Mouse (Mus musculus): ENCODE results near the gene Spata20.

The Spata20 gene

DNA sequence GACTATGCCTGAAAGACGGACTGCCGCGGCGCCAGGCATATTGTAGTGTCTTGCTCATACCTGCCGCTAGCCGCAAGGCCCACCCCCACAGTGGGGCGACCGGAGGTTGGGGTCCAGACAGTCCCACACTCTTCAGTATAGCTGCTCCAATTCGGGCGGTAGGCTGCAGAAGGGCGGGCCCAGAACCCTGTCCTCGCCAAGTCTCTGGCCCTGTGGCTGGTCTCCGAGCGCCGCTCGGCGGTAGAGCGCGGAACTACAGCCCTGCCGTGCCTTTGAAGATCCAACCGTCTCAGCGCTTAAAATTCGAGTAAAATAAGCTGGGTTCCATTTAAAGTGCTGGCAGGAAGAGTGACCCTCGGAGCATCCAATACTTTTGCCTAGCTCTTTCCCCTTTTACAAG, at the start of gene Spata20:
TSS of gene Spata20 (minus strand) at position 179 of the 400 bp plus-strand sequence.
- no peak within 1 kb of the TSS; the same call in 1 of the 2 replicates for H3K4me3 ChIP-seq (replicated peaks; ENCODE audit: low read length)
- TF ChIP-seq POU5F1 (IDR thresholded peaks at IDR 0.05; ENCODE audit: borderline replicate concordance, low read length) (no peak), CTCF (conservative IDR thresholded peaks at IDR 0.05; ENCODE audit: low read length) (peak; percentile 100), NANOG (IDR thresholded peaks at IDR 0.05; ENCODE audit: borderline replicate concordance, low read length) (no peak)
- H3K4me1 ChIP-seq (replicated peaks; ENCODE audit: low read depth, low read length): peaks cover 20% of the 10 kb centered on the region
- no peaks in the 10 kb centered on the region for H3K9me3 ChIP-seq (ENCODE audit: low read length)
- no peaks in the 10 kb centered on the region for H3K36me3 ChIP-seq (ENCODE audit: insufficient read depth, low read length)
- H3K27me3 ChIP-seq (ENCODE audit: insufficient read depth, low read length): peaks cover 80% of the 10 kb centered on the region

- TF ChIP-seq POU5F1 (IDR thresholded peaks at IDR 0.05; ENCODE audit: borderline replicate concordance, low read length): no peak
- TF ChIP-seq NANOG (IDR thresholded peaks at IDR 0.05; ENCODE audit: borderline replicate concordance, low read length): no peak
- no peak for TF ChIP-seq CTCF (conservative IDR thresholded peaks at IDR 0.05; ENCODE audit: low read length)
Measured at GRCm38 (mm10) chr11:94533171-94533570, 47.2 kb upstream of the Spata20 start.

GRCm38 (mm10) chr11:94528879-94529278, 42.9 kb upstream of the Spata20 start:
- Histone ChIP-seq H3K4me3 (replicated peaks; ENCODE audit: low read length) (no peak overlapping the region), H3K36me3 (ENCODE audit: insufficient read depth, low read length) (no peaks in the 10 kb centered on the region), H3K9me3 (ENCODE audit: low read length) (no peaks in the 10 kb centered on the region), H3K4me1 (replicated peaks; ENCODE audit: low read depth, low read length) (peaks cover 12% of the 10 kb centered on the region; the same call in 1 of the 2 replicates), H3K27me3 (ENCODE audit: insufficient read depth, low read length) (peaks cover 2% of the 10 kb centered on the region; the same call in 1 of the 2 replicates)
- TF ChIP-seq CTCF (conservative IDR thresholded peaks at IDR 0.05; ENCODE audit: low read length) (no peak), NANOG (IDR thresholded peaks at IDR 0.05; ENCODE audit: borderline replicate concordance, low read length) (no peak), POU5F1 (IDR thresholded peaks at IDR 0.05; ENCODE audit: borderline replicate concordance, low read length) (no peak)

More at GRCm38 (mm10) chr11:94533171-94533570, 47.2 kb upstream of the Spata20 start:
- Histone ChIP-seq H3K4me1 (replicated peaks; ENCODE audit: low read depth, low read length) (no peaks in the 10 kb centered on the region), H3K36me3 (ENCODE audit: insufficient read depth, low read length) (no peaks in the 10 kb centered on the region), H3K9me3 (ENCODE audit: low read length) (no peaks in the 10 kb centered on the region), H3K4me3 (replicated peaks; ENCODE audit: low read length) (no peak overlapping the region), H3K27me3 (ENCODE audit: insufficient read depth, low read length) (0 out of 2 replicates have a peak, but pooled peaks cover 3% of the 10 kb centered on the region)

DNA sequence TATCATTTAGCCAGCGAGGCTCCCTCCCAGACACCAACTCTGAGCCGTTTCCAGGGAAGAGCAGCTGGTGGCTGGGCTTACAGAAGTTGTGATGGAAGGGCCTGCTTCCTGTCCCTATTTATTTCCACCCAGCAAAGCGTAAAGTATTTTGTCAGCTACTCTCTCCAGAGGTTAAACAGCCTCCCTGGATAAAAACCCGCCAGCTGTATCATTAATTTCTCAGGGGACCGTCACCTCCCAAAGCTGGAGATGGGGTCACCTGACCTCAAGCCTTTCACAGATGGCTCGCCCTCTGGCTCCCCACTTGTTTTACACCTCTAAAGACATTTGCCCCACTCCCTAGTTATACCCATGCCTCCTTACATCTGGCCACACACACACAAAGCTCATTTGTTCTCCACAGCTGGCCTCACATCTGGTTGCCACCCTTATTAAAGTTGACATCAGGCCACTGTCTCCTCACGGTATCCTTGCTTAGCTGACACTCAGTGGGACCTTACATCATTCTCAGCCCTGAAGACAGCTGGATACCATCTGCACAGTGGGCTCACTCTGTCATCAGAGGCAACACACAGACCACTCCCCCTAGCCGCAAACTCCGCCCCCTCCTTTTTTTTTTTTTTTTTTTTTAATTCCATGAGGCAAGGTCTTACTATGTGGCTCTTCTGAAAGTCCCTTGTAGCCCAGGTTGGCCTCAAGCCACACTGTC, 40.3 kb upstream of the Spata20 start:
- H3K27me3 ChIP-seq (ENCODE audit: insufficient read depth, low read length): peaks cover 25% of the 10 kb centered on the region
- H3K4me3 ChIP-seq (replicated peaks; ENCODE audit: low read length): no peak overlapping the region
- no peak for TF ChIP-seq CTCF (conservative IDR thresholded peaks at IDR 0.05; ENCODE audit: low read length)
- TF ChIP-seq POU5F1 (IDR thresholded peaks at IDR 0.05; ENCODE audit: borderline replicate concordance, low read length): no peak
- TF ChIP-seq NANOG (IDR thresholded peaks at IDR 0.05; ENCODE audit: borderline replicate concordance, low read length): no peak
- no peaks in the 10 kb centered on the region for H3K9me3 ChIP-seq (ENCODE audit: low read length)
- H3K36me3 ChIP-seq (ENCODE audit: insufficient read depth, low read length): no peaks in the 10 kb centered on the region
- H3K4me1 ChIP-seq (replicated peaks; ENCODE audit: low read depth, low read length): peaks cover 20% of the 10 kb centered on the region

DNA sequence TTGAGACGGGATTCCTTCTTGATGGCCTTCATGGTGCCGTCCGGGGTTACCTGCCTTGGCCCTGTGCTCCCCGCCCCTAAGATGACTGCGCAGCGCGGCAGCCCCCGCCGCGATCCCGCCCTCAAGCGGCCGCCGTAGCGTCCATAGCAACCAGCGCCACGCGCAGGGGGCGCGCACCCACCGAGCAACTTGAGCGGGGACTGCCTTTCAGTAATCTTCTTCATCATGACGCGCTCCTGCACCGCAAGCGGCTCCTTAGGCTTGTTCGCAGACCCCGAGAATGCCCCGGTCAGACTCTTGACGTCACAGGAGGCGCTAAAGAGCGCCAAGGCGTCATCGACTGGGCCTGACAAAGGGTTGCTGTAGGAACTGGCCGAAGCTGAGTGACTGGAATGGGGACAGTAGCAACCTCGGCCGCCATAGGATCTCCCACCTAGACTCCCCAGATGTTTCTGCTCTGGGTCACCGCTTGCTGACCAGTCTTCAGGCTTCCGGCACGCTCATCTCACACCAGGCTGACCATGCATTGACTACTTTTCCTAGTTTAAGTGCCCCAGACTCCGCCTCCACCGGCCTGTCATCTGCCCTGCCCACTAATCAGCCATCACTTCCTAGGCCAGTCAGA, 35.4 kb upstream of the Spata20 start, which contains the start of gene Mycbpap:
TSS of gene Mycbpap (minus strand) at position 524 of the 625 bp plus-strand sequence.
- Histone ChIP-seq H3K4me1 (replicated peaks; ENCODE audit: low read depth, low read length) (peaks cover 22% of the 10 kb centered on the region), H3K27me3 (ENCODE audit: insufficient read depth, low read length) (peaks cover 39% of the 10 kb centered on the region), H3K4me3 (replicated peaks; ENCODE audit: low read length) (peak within 1 kb of the TSS; percentile 75), H3K9me3 (ENCODE audit: low read length) (no peaks in the 10 kb centered on the region), H3K36me3 (ENCODE audit: insufficient read depth, low read length) (no peaks in the 10 kb centered on the region)
- TF ChIP-seq POU5F1 (IDR thresholded peaks at IDR 0.05; ENCODE audit: borderline replicate concordance, low read length) (no peak), CTCF (conservative IDR thresholded peaks at IDR 0.05; ENCODE audit: low read length) (no peak), NANOG (IDR thresholded peaks at IDR 0.05; ENCODE audit: borderline replicate concordance, low read length) (no peak)

DNA sequence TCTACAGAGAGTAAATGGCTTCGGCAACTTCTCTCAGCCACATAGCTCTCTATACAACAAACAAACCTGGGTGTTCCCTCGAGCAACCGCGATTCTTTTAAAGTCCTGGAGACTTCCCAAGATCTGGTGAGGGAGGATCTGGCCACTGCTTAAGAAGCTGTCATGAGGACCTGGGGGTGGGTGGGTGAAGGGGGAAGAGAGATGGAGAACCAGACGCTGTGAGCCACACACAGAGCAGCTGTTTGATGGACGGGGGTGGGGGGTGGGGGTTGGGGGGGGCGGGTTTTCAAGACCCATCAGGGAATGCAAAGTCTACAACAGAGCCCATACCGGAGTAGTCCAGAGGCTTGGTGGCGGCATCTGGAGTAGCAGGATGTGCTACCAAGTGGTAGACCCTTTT, 27.5 kb upstream of the Spata20 start:
- no peak overlapping the region for H3K4me3 ChIP-seq (replicated peaks; ENCODE audit: low read length)
- no peaks in the 10 kb centered on the region for H3K9me3 ChIP-seq (ENCODE audit: low read length)
- TF ChIP-seq CTCF (conservative IDR thresholded peaks at IDR 0.05; ENCODE audit: low read length): no peak
- no peak for TF ChIP-seq NANOG (IDR thresholded peaks at IDR 0.05; ENCODE audit: borderline replicate concordance, low read length)
- TF ChIP-seq POU5F1 (IDR thresholded peaks at IDR 0.05; ENCODE audit: borderline replicate concordance, low read length): no peak
- H3K36me3 ChIP-seq (ENCODE audit: insufficient read depth, low read length): no peaks in the 10 kb centered on the region
- peaks cover 12% of the 10 kb centered on the region for H3K27me3 ChIP-seq (ENCODE audit: insufficient read depth, low read length)
- no peaks in the 10 kb centered on the region for H3K4me1 ChIP-seq (replicated peaks; ENCODE audit: low read depth, low read length)

DNA sequence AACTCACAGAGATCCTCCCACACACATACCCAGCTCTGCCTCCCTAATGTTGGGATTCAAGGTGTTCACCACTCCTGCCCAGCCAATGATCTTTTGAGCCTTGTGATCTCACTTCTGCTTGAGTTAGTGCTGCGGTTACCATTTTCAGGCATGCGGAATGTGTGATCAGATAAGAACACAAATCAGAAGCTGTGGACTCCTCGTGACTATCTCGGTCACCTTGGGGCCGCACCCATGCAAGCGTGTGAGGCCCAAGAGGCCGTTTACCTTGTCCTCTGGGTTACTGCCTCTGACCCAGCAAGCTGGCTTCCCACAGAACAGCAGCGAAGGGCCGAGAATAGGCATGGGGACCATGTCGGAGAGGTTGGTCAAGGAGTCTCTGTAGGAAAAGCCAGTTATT, 23.0 kb upstream of the Spata20 start:
- Histone ChIP-seq H3K36me3 (ENCODE audit: insufficient read depth, low read length) (no peaks in the 10 kb centered on the region), H3K27me3 (ENCODE audit: insufficient read depth, low read length) (peaks cover 43% of the 10 kb centered on the region), H3K4me1 (replicated peaks; ENCODE audit: low read depth, low read length) (no peaks in the 10 kb centered on the region), H3K4me3 (replicated peaks; ENCODE audit: low read length) (no peak overlapping the region), H3K9me3 (ENCODE audit: low read length) (no peaks in the 10 kb centered on the region)
- no peak for TF ChIP-seq POU5F1 (IDR thresholded peaks at IDR 0.05; ENCODE audit: borderline replicate concordance, low read length)
- TF ChIP-seq CTCF (conservative IDR thresholded peaks at IDR 0.05; ENCODE audit: low read length): no peak
- TF ChIP-seq NANOG (IDR thresholded peaks at IDR 0.05; ENCODE audit: borderline replicate concordance, low read length): no peak

DNA sequence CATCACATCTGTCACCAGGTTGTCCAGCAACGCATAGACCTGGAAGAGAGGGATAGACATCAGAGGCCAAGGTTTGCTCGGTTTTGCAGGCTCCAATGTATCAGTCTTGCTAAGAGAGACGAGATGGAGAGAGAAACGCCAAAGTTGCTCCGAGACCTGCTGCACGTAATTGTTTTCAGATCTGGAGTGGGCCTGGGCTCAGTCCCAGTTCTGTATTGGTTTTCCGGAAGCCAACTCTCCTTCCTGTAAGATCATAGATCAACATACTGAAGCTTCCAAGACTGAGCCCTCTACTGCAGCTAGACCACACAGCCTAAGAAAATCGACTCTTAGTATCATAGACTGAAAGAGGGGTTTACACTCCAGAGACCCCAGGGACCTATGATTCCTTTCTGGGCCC, 15.5 kb upstream of the Spata20 start:
- Histone ChIP-seq H3K4me3 (replicated peaks; ENCODE audit: low read length) (no peak overlapping the region), H3K9me3 (ENCODE audit: low read length) (no peaks in the 10 kb centered on the region), H3K36me3 (ENCODE audit: insufficient read depth, low read length) (no peaks in the 10 kb centered on the region), H3K4me1 (replicated peaks; ENCODE audit: low read depth, low read length) (peaks cover 31% of the 10 kb centered on the region), H3K27me3 (ENCODE audit: insufficient read depth, low read length) (peaks cover 90% of the 10 kb centered on the region)
- TF ChIP-seq NANOG (IDR thresholded peaks at IDR 0.05; ENCODE audit: borderline replicate concordance, low read length) (no peak), POU5F1 (IDR thresholded peaks at IDR 0.05; ENCODE audit: borderline replicate concordance, low read length) (no peak), CTCF (conservative IDR thresholded peaks at IDR 0.05; ENCODE audit: low read length) (no peak)

Measured in E14TG2a.4 (cell line).